Mouse (Mus musculus) forebrain, embryonic 15.5 days (tissue): ENCODE results near the gene Wdr25. TPM values are rescaled to one million over a fixed set of nuclear protein-coding genes. Genes with fewer than 3 reads are reported as not detected.

Source experiments
- ATAC-seq: fragments of 200-750 bp; cut with Nextera tagmentation; replicated peaks from 2 replicates; pipeline ENCODE4 v1.8.0; 2017; ENCODE audit warnings: mild to moderate bottlenecking, moderate TSS enrichment, moderate library complexity
- H3K27ac ChIP-seq: fragments of 300-500 bp; sonication (generic); replicated peaks from 2 replicates; pipeline ENCODE4 v1.5.1; 2015; ENCODE audit warnings: mild to moderate bottlenecking, inconsistent platforms
- H3K27me3 ChIP-seq: fragments of 300-500 bp; sonication (generic); 2 replicates; pipeline ENCODE4 v1.6.1; 2015; ENCODE audit warnings: inconsistent platforms
- H3K36me3 ChIP-seq: fragments of 300-500 bp; sonication (generic); 2 replicates; pipeline ENCODE4 v1.6.1; 2015; ENCODE audit warnings: mild to moderate bottlenecking, inconsistent platforms
- H3K4me1 ChIP-seq: fragments of 300-500 bp; sonication (generic); 2 replicates; pipeline ENCODE4 v1.6.1; 2015; ENCODE audit warnings: inconsistent platforms
- H3K4me2 ChIP-seq: fragments of 300-500 bp; sonication (generic); replicated peaks from 2 replicates; pipeline ENCODE4 v1.6.1; 2015; ENCODE audit warnings: mild to moderate bottlenecking, inconsistent platforms
- H3K4me3 ChIP-seq: fragments of 300-500 bp; sonication (generic); 2 replicates; pipeline ENCODE4 v1.5.1; 2015; ENCODE audit warnings: mild to moderate bottlenecking, inconsistent platforms
- H3K9ac ChIP-seq: fragments of 300-500 bp; sonication (generic); replicated peaks from 2 replicates; pipeline ENCODE4 v1.6.1; 2015; ENCODE audit warnings: mild to moderate bottlenecking, inconsistent platforms
- H3K9me3 ChIP-seq: fragments of 300-500 bp; sonication (generic); 2 replicates; pipeline ENCODE4 v1.6.1; 2016; ENCODE audit warnings: inconsistent platforms
- WGBS: fragments of 180-500 bp; shearing (Covaris S2); methylation state at CpG from one replicate; pipeline ENCODE4 v1.1.7; 2015; ENCODE audit warnings: mixed read lengths; 5-methylcytosine and 5-hydroxymethylcytosine counted together
- polyA plus RNA-seq: library from polyadenylated mRNA; unstranded; fragments of >200 nt; fragmentation: Nextera tagmentation; extraction: Ambion mirVana; gene quantifications from 2 replicates; pipeline ENCODE4 v1.2.1, GENCODE M21; 2015

The Wdr25 gene
- polyA plus RNA-seq, 1 experiment from 2014 or later = 6.4 TPM

DNA sequence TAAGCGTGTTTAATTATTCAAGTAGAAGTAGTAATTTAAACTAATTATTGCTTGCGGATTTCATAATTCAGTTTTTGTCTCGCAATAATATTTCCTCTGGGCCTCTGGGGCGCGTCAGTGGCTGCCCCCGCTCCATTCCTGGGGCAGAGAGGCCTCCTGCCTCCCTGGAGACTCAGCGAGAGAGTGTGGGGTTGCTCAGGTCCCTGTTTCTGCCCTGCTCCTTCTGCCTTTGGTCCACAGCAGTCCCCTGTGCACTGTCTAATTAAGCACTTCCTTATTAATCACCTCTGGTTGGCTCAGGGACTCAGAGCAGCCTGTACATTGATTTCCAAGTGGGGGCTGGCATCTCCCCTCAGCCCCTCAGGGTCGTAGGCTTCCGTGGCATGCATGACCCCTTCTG, 24.1 kb downstream of the Wdr25 start:
- 16% methylated on average over 9 of the region's 9 CpGs for WGBS
- peaks cover 9% of the 10 kb centered on the region; the same call in 1 of the 2 replicates for H3K27me3 ChIP-seq
- H3K9me3 ChIP-seq = no peaks in the 10 kb centered on the region
- no peaks in the 10 kb centered on the region for H3K36me3 ChIP-seq
- H3K4me2 ChIP-seq = no peak overlapping the region
- no peak overlapping the region for H3K4me3 ChIP-seq
- no peak overlapping the region for H3K9ac ChIP-seq
- peak; percentile 44; the same call in 1 of the 2 replicates for ATAC-seq
- H3K27ac ChIP-seq = peak overlapping the region; percentile 20; the same call in 1 of the 2 replicates
- peaks cover 48% of the 10 kb centered on the region for H3K4me1 ChIP-seq

DNA sequence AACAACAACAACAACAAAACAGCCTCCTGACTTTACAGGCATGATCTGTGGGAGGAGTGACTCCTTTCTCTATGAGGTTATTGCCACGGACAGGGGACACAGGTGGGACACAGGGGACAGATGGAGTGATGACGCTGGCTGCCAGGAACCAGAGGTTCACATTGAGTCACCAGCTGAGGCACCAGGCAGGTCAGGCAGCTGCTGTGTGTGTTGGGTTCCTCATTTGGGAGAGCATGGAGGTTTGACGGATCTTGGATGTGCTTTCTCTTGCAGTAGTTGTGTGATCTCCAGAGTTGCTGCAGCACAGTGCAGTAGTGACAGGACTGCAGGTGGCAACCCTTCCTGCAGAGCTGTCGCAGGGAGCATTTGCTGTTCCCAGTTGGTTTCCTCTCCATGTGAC, 25.3 kb downstream of the Wdr25 start:
- Histone ChIP-seq H3K9ac (no peak overlapping the region), H3K4me1 (peaks cover 43% of the 10 kb centered on the region), H3K36me3 (no peaks in the 10 kb centered on the region), H3K4me2 (no peak overlapping the region), H3K4me3 (no peak overlapping the region), H3K27me3 (peaks cover 9% of the 10 kb centered on the region; the same call in 1 of the 2 replicates), H3K9me3 (no peaks in the 10 kb centered on the region), H3K27ac (no peak overlapping the region)
- 71% methylated on average over 4 of the region's 4 CpGs for WGBS
- no peak for ATAC-seq

- H3K27me3 ChIP-seq = no peaks in the 10 kb centered on the region
- H3K4me3 ChIP-seq = no peak overlapping the region
- H3K4me2 ChIP-seq = no peak overlapping the region
- H3K9ac ChIP-seq = no peak overlapping the region
- no peaks in the 10 kb centered on the region for H3K9me3 ChIP-seq
- no peaks in the 10 kb centered on the region for H3K36me3 ChIP-seq
- no peak overlapping the region for H3K27ac ChIP-seq
- peaks cover 15% of the 10 kb centered on the region for H3K4me1 ChIP-seq
- ATAC-seq = no peak
- 57% methylated on average over 9 of the region's 11 CpGs for whole genome bisulfite sequencing
Measured at GRCm38 (mm10) chr12:108926606-108927111, 33.2 kb downstream of the Wdr25 start.

- H3K9ac ChIP-seq = no peak overlapping the region
- H3K4me1 ChIP-seq = peaks cover 18% of the 10 kb centered on the region
- H3K9me3 ChIP-seq = no peaks in the 10 kb centered on the region
- 90% methylated on average over 2 of the region's 2 CpGs for WGBS
- no peak overlapping the region for H3K4me2 ChIP-seq
- H3K27ac ChIP-seq = no peak overlapping the region
- no peak overlapping the region for H3K4me3 ChIP-seq
- ATAC-seq = no peak
- H3K36me3 ChIP-seq = no peaks in the 10 kb centered on the region
- H3K27me3 ChIP-seq = no peaks in the 10 kb centered on the region
Measured at GRCm38 (mm10) chr12:108928249-108928648, 34.8 kb downstream of the Wdr25 start.

DNA sequence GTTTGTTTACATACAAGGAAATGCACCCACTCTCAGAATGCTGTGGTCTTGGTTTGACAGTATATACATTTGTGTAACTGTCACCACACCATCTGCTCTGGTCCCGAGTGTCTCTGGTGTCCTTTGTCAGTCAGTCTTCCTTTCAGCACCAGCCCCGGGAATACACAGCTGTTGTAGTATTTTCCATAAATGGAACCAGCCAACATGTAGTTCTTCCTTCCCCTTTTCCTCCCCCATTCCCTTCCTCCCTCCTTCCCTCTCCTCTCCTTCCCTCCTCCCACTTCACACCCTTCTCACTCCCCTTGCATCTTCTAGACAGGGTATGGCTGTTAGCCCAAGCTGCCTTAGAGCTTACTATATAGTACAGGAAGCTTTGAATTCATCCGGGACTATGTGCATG, 36.0 kb downstream of the Wdr25 start:
- Histone ChIP-seq H3K4me1 (peaks cover 18% of the 10 kb centered on the region), H3K4me2 (no peak overlapping the region), H3K4me3 (no peak overlapping the region), H3K36me3 (no peaks in the 10 kb centered on the region), H3K27me3 (no peaks in the 10 kb centered on the region), H3K9ac (no peak overlapping the region), H3K9me3 (no peaks in the 10 kb centered on the region), H3K27ac (no peak overlapping the region)
- WGBS = 52% methylated on average over 3 of the region's 3 CpGs
- peak; percentile 46; the same call in 1 of the 2 replicates for ATAC-seq

GRCm38 (mm10) chr12:108931341-108932053, 38.1 kb downstream of the Wdr25 start:
- WGBS = 80% methylated on average over 7 of the region's 7 CpGs
- H3K27ac ChIP-seq = no peak overlapping the region
- H3K4me3 ChIP-seq = no peak overlapping the region
- H3K9me3 ChIP-seq = no peaks in the 10 kb centered on the region
- ATAC-seq = no peak
- no peaks in the 10 kb centered on the region for H3K36me3 ChIP-seq
- H3K27me3 ChIP-seq = no peaks in the 10 kb centered on the region
- H3K4me1 ChIP-seq = peaks cover 18% of the 10 kb centered on the region
- no peak overlapping the region for H3K9ac ChIP-seq
- H3K4me2 ChIP-seq = no peak overlapping the region

GRCm38 (mm10) chr12:108932113-108932512, 38.7 kb downstream of the Wdr25 start:
- Histone ChIP-seq H3K36me3 (no peaks in the 10 kb centered on the region), H3K4me1 (peaks cover 14% of the 10 kb centered on the region), H3K4me2 (no peak overlapping the region), H3K4me3 (no peak overlapping the region), H3K27ac (no peak overlapping the region), H3K9me3 (no peaks in the 10 kb centered on the region), H3K27me3 (no peaks in the 10 kb centered on the region), H3K9ac (no peak overlapping the region)
- whole genome bisulfite sequencing = 36% methylated on average over 2 of the region's 3 CpGs
- ATAC-seq = no peak

- no peak overlapping the region for H3K9ac ChIP-seq
- H3K4me1 ChIP-seq = peaks cover 12% of the 10 kb centered on the region; the same call in 1 of the 2 replicates
- WGBS = 73% methylated on average over 6 of the region's 6 CpGs
- ATAC-seq = no peak
- H3K4me3 ChIP-seq = no peak overlapping the region
- H3K27ac ChIP-seq = no peak overlapping the region
- H3K4me2 ChIP-seq = no peak overlapping the region
- no peaks in the 10 kb centered on the region for H3K27me3 ChIP-seq
- H3K36me3 ChIP-seq = no peaks in the 10 kb centered on the region
- H3K9me3 ChIP-seq = no peaks in the 10 kb centered on the region
Measured at GRCm38 (mm10) chr12:108934231-108934630, 40.8 kb downstream of the Wdr25 start.

DNA sequence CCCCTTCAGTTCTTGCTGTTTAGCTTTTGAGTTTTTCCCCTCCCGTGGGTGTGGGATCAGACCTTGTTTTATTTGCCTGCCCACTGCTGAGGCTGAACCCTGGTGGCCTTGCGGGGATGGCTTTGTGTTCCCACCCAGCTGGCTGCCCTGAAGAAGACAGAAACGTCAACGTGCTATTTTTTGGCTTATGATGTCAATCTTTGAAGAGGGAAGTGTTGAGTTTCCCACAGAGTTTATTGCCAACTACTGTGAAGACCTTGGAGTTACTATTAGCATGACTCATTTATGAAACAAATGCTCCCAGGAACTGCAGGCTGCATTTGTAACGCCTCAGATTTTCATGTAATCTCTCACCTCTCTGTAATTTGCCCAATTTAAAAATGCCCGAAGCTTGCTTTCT, 43.4 kb downstream of the Wdr25 start:
- no peaks in the 10 kb centered on the region for H3K36me3 ChIP-seq
- H3K9me3 ChIP-seq = no peaks in the 10 kb centered on the region
- H3K27me3 ChIP-seq = no peaks in the 10 kb centered on the region
- no peak overlapping the region for H3K4me2 ChIP-seq
- 55% methylated on average over 6 of the region's 6 CpGs for WGBS
- no peak overlapping the region for H3K9ac ChIP-seq
- no peak for ATAC-seq
- no peak overlapping the region for H3K27ac ChIP-seq
- peaks cover 2% of the 10 kb centered on the region; the same call in 1 of the 2 replicates for H3K4me1 ChIP-seq
- no peak overlapping the region for H3K4me3 ChIP-seq

DNA sequence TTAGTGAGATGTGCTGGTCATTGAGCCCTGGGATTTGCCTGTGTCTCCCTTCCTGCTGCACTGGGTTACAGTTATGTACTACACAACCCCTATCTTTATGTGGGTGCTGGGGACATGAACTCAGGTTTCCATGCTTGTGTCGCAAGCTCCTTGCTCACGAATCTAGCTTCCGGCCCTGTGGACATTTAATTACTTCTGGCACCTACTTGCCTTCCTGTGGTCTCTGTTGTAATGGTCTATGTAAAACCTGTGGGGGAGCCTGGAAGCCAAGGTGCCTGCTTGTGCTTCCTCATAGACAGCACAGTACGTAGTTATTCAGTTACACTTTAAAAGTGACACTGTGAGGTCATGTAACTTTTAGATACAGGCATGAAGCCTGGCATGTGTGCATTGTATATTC, 44.1 kb downstream of the Wdr25 start:
- Histone ChIP-seq H3K27ac (no peak overlapping the region), H3K9ac (no peak overlapping the region), H3K4me1 (no peaks in the 10 kb centered on the region), H3K4me2 (no peak overlapping the region), H3K4me3 (no peak overlapping the region), H3K36me3 (no peaks in the 10 kb centered on the region), H3K9me3 (no peaks in the 10 kb centered on the region), H3K27me3 (no peaks in the 10 kb centered on the region)
- ATAC-seq = no peak
- 94% methylated on average over 4 of the region's 4 CpGs for WGBS

- H3K9ac ChIP-seq = no peak overlapping the region
- no peaks in the 10 kb centered on the region for H3K9me3 ChIP-seq
- H3K4me3 ChIP-seq = no peak overlapping the region
- ATAC-seq = no peak
- H3K4me2 ChIP-seq = no peak overlapping the region
- 83% methylated on average over 5 of the region's 5 CpGs for WGBS
- no peaks in the 10 kb centered on the region for H3K4me1 ChIP-seq
- H3K36me3 ChIP-seq = no peaks in the 10 kb centered on the region
- no peaks in the 10 kb centered on the region for H3K27me3 ChIP-seq
- H3K27ac ChIP-seq = no peak overlapping the region
Measured at GRCm38 (mm10) chr12:108938844-108939243, 45.4 kb downstream of the Wdr25 start.

DNA sequence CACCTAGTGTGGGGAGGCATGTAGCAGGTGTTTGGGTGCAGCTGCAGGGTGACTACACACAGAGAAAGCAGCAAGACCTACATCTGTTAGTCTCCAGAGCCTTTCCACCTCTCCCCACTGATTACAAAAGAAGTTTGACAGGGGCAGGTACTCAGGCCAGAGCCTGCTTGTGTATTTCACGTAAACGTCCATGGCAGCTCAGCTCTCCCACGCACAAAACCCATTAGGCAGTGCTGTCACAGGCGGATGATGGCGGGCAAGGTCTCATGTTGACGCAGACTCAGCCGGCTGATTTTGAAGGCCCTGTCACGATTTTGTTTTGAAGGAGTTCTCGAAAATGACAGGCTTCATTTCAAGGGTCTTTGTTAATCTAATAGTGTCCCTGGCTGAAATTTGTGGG, 45.9 kb downstream of the Wdr25 start:
- Histone ChIP-seq H3K9ac (no peak overlapping the region), H3K9me3 (no peaks in the 10 kb centered on the region), H3K27ac (no peak overlapping the region), H3K4me2 (no peak overlapping the region), H3K4me1 (no peaks in the 10 kb centered on the region), H3K4me3 (no peak overlapping the region), H3K27me3 (no peaks in the 10 kb centered on the region), H3K36me3 (no peaks in the 10 kb centered on the region)
- ATAC-seq = no peak
- 56% methylated on average over 9 of the region's 9 CpGs for WGBS

- Histone ChIP-seq H3K36me3 (no peaks in the 10 kb centered on the region), H3K27ac (no peak overlapping the region), H3K4me3 (no peak overlapping the region), H3K9me3 (no peaks in the 10 kb centered on the region), H3K4me1 (no peaks in the 10 kb centered on the region), H3K4me2 (no peak overlapping the region), H3K9ac (no peak overlapping the region), H3K27me3 (no peaks in the 10 kb centered on the region)
- 30% methylated on average over 1 of the region's 1 CpGs for WGBS
- ATAC-seq = no peak
Measured at GRCm38 (mm10) chr12:108940255-108940654, 46.8 kb downstream of the Wdr25 start.
